Mouse (Mus musculus): Measurements from ENCODE around the gene Vamp8. TPM values are rescaled to one million over a fixed set of nuclear protein-coding genes. Genes with fewer than 3 reads are reported as not detected.

Gene Vamp8
- polyA plus RNA-seq, 1 experiment: 21.6 TPM

DNA sequence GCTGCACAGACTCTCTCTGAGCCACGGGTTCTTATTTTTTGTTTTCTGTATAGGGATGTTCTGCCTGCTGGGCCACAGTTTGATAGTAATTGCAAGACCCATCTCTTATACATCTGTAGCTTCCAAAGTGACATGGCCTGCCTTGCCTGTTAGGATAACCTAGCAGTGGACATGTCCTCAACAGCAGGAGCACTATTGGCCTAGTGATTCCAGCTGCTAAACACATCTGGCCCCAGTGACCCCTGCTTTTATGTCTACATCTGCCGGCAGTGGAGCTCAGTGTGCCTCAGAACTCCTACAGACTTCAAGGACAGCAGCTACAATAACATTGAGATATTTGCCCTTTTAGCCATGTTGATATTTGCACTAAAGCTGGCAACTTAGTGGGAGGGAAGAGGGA, 9.5 kb upstream of the Vamp8 start:
- DNase-seq (ENCODE audit: low read depth): peak; percentile 38
- TF ChIP-seq POLR2A (IDR thresholded peaks at IDR 0.05; ENCODE audit: borderline replicate concordance, extremely low read depth, insufficient read depth, insufficient read length, poor library complexity, severe bottlenecking): no peak
- no peak for TF ChIP-seq CTCF (IDR thresholded peaks at IDR 0.05; ENCODE audit: borderline replicate concordance, extremely low read depth, insufficient read depth, insufficient read length)

DNA sequence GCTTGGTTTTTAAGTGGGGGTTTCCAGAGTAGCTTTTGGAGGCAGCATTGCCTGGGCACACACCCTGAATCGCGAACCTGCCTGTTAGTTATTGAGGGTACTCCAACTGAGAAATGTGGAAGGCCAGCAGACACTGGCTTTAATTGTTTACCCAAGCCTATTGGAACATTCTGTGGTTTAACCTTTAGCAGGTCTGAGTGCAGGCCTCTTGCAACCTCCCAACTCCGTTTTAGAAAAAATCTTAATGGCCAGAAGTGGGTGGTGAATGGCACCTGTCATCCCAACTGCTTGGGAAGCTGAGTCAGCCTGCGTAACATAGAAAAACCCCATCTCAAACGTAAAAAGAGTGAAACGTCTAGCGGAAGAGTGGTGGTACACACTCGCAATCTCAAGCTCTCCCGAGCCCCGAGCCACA, 6.3 kb upstream of the Vamp8 start:
- DNase-seq (ENCODE audit: low read depth): no peak
- no peak for TF ChIP-seq POLR2A (IDR thresholded peaks at IDR 0.05; ENCODE audit: borderline replicate concordance, extremely low read depth, insufficient read depth, insufficient read length, poor library complexity, severe bottlenecking)
- no peak for TF ChIP-seq CTCF (IDR thresholded peaks at IDR 0.05; ENCODE audit: borderline replicate concordance, extremely low read depth, insufficient read depth, insufficient read length)

DNA sequence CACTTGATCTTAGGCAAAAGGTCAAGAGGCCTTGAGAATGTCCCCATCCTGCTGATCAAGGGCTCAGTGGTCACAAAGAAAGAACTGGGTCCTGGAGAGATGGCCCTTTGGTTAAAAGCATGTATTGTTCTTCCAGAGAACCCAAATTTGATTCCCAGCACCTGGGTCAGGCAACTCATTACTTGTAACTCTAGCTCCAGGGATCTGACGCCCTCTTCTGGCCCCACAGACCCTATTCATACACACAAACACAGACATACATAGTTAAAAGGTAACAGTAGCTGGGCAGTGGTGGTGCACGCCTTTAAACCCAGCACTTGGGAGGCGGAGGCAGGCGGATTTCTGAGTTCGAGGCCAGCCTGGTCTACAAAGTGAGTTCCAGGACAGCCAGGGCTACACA, 1.8 kb upstream of the Vamp8 start:
- no peak for TF ChIP-seq CTCF (IDR thresholded peaks at IDR 0.05; ENCODE audit: borderline replicate concordance, extremely low read depth, insufficient read depth, insufficient read length)
- no peak for TF ChIP-seq POLR2A (IDR thresholded peaks at IDR 0.05; ENCODE audit: borderline replicate concordance, extremely low read depth, insufficient read depth, insufficient read length, poor library complexity, severe bottlenecking)
- no peak for DNase-seq (ENCODE audit: low read depth)

DNA sequence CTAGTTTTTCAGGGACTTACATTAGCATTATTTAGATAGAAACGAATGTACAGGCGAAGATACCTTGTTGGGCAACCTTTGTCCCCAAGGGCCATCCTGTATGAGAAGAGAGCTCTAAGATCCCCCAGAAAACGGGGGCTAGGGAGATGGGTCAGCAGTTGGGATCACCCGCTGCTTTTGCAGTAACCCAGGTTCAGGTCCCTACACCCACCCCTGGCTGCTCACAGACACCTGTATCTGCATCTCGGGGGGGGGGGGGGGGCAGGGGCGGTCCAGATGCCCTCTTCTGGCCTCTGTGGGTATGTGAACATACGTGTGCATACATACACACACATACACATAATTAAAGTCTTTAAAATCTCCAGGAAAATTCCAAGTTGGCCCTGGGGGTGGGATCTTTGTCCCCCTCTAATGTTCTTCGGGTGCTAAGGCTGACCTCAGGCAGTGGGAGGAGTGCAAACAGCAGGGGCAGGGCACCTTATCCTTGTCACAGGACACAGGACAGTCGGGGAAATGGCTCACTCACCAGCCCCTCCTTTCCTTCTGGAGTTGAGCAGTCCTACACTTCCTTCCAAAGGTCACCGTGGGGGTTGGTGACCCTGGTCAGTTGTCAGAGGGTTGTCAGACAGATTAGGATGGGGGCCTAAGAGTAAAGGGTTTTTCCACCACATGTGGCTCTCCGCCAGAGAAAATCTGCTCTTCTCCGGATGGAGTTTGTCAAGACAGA, 455 bp upstream of the Vamp8 start:
- no peak for TF ChIP-seq CTCF (IDR thresholded peaks at IDR 0.05; ENCODE audit: borderline replicate concordance, extremely low read depth, insufficient read depth, insufficient read length)
- peak; percentile 20 for DNase-seq (ENCODE audit: low read depth)

DNA sequence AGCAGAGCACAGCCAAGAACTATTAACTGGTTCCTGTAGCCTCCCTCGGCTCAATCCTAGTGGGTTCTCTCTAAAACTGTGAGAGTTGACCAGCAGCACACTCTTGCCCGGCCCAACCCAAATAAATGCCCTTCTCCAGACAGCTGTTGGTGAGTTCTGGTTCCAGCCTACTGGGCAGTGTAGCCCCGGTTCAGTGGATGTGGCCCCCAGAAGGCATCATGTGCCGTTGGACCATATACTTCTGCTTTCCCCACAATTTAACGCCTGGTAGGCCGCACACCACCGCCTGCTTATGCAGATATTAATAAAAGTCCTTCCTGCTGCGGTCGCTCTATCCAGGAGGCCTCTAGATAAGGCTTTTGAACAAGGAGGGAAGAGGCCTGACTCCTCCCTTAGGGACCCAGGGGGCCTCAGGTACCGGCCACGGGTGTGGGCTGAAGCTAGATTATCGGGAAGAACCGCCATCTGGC, 997 bp downstream of the Vamp8 start:
- DNase-seq (ENCODE audit: low read depth): no peak
- TF ChIP-seq CTCF (IDR thresholded peaks at IDR 0.05; ENCODE audit: borderline replicate concordance, extremely low read depth, insufficient read depth, insufficient read length) (no peak), POLR2A (IDR thresholded peaks at IDR 0.05; ENCODE audit: borderline replicate concordance, extremely low read depth, insufficient read depth, insufficient read length, poor library complexity, severe bottlenecking) (no peak)

DNA sequence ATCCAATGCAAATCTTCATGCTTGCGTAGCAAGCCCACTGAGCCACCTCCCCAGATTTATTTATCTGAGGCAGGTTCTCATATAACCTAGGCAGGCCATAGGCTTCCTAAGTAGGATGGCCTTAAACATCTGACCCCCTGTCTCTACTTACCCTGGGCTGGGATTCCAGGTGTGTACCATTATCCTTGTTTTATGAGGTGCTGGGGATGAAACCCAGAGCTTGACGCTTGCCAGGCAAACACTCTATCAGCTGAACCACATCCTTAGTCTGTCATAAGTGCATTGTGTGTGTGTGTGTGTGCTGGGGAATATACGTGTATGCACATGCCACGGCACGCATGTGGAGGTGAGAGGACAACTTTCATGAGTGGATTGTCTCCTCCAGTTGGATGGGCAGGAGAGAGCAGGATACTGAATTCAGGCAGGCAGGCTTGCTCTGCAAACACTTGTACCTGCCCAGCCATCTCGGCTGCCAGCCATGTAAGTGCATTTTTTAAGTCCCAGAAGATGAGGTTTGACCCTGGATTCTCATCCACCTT, 1.6 kb downstream of the Vamp8 start:
- no peak for DNase-seq (ENCODE audit: low read depth)
- no peak for TF ChIP-seq CTCF (IDR thresholded peaks at IDR 0.05; ENCODE audit: borderline replicate concordance, extremely low read depth, insufficient read depth, insufficient read length)
- no peak for TF ChIP-seq POLR2A (IDR thresholded peaks at IDR 0.05; ENCODE audit: borderline replicate concordance, extremely low read depth, insufficient read depth, insufficient read length, poor library complexity, severe bottlenecking)

DNA sequence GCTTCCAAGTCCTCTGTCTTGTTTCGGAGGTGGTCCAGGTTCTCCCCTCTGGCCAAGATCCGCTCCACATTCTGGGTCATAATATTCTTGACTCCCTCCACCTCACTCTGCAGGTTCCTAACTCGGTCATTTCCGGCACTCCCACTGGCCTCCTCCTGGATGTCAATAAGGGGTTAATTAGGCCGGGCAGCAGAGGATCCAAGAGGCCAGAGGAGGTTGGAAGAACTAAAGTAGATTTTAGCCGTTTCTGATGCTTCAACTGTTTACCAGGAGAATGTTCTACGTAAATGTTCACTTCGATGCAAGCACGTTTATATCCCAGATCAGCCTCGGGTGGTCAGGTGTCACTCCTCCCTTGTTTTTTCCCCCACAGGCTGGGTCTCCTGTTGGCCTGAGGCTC, 2.2 kb downstream of the Vamp8 start:
- DNase-seq (ENCODE audit: low read depth): no peak
- TF ChIP-seq CTCF (IDR thresholded peaks at IDR 0.05; ENCODE audit: borderline replicate concordance, extremely low read depth, insufficient read depth, insufficient read length) (no peak), POLR2A (IDR thresholded peaks at IDR 0.05; ENCODE audit: borderline replicate concordance, extremely low read depth, insufficient read depth, insufficient read length, poor library complexity, severe bottlenecking) (no peak)

DNA sequence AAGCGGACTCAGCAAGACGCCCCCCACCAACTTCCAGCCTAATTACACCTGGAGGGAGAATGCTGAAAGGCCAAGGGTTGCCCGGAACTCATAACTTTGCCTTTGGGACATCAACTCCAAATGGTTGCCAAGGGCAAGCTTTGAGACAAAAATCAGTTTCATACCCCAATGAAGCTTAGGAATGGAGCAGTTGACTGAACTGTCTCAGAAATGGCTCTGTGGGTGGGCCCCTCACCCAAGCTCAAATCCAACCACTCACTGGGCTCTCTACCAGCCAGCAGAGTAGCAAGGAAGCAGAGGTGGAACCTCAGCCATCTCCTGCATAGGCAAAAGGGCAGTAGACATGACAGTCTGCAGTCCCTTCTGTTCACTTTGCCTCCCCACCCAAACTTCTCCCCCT, 2.7 kb downstream of the Vamp8 start:
- TF ChIP-seq CTCF (IDR thresholded peaks at IDR 0.05; ENCODE audit: borderline replicate concordance, extremely low read depth, insufficient read depth, insufficient read length): no peak
- no peak for TF ChIP-seq POLR2A (IDR thresholded peaks at IDR 0.05; ENCODE audit: borderline replicate concordance, extremely low read depth, insufficient read depth, insufficient read length, poor library complexity, severe bottlenecking)

DNA sequence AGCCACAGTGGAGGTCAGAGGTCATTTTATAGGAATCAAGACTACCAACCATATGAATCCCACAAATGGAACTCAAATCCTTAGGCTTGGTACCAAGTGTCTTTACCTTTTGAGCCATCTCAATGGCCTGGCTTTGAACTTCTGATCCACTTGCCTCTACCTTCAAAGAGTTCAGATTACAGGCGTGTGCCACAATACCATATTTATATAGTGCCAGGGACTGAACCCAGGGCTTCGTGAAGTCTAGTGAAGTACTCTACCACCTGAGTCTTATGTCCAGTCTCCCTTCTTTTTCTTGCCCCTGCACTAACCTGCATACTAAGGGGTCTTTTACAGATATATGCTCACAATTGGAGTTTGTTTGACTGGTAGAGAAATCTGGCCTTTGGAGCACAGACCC, 3.9 kb downstream of the Vamp8 start:
- no peak for DNase-seq (ENCODE audit: low read depth)
- TF ChIP-seq CTCF (IDR thresholded peaks at IDR 0.05; ENCODE audit: borderline replicate concordance, extremely low read depth, insufficient read depth, insufficient read length) (no peak), POLR2A (IDR thresholded peaks at IDR 0.05; ENCODE audit: borderline replicate concordance, extremely low read depth, insufficient read depth, insufficient read length, poor library complexity, severe bottlenecking) (no peak)

More for the DNA sequence above, 2.7 kb downstream of the Vamp8 start:
- DNase-seq (ENCODE audit: low read depth): no peak

DNA sequence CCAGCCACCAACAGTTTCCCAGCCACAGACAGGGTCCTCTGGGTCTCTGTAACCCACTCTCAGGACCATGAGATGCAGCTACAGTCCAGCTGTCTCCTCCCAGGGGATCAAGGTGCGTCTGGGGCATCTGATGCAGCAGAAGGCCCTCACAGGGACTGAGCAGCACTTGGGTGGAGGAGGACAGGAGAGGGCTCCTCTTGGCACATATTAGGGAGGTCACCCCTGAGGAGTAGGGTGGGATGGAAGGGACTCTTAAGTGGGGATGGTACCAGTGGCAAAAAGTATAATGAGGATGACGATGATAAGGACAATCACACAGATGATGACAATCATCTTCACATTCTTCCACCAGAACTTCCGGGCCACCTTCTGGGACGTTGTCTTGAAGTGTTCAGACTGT, 5.2 kb downstream of the Vamp8 start:
- no peak for DNase-seq (ENCODE audit: low read depth)
- no peak for TF ChIP-seq CTCF (IDR thresholded peaks at IDR 0.05; ENCODE audit: borderline replicate concordance, extremely low read depth, insufficient read depth, insufficient read length)
- TF ChIP-seq POLR2A (IDR thresholded peaks at IDR 0.05; ENCODE audit: borderline replicate concordance, extremely low read depth, insufficient read depth, insufficient read length, poor library complexity, severe bottlenecking): no peak

DNA sequence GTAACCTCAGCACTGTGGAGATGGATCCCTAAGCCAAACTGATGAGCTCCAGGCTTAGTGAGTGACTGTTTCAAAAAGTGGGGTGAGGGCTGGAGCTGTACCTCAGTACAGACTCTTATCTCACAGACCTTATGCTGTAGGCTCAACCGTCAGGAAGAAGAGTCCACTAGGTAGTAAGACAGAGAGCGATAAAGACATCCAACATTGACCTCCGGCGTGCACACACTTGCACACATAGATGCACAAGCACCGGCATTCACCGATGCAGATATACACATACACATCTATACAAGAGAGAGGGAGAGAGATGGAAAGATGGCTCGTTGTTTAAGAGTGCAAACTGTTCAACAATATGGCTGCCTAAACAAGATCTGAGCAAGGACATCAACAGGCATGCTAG, 6.6 kb downstream of the Vamp8 start:
- TF ChIP-seq POLR2A (IDR thresholded peaks at IDR 0.05; ENCODE audit: borderline replicate concordance, extremely low read depth, insufficient read depth, insufficient read length, poor library complexity, severe bottlenecking): no peak
- TF ChIP-seq CTCF (IDR thresholded peaks at IDR 0.05; ENCODE audit: borderline replicate concordance, extremely low read depth, insufficient read depth, insufficient read length): no peak
- DNase-seq (ENCODE audit: low read depth): no peak

DNA sequence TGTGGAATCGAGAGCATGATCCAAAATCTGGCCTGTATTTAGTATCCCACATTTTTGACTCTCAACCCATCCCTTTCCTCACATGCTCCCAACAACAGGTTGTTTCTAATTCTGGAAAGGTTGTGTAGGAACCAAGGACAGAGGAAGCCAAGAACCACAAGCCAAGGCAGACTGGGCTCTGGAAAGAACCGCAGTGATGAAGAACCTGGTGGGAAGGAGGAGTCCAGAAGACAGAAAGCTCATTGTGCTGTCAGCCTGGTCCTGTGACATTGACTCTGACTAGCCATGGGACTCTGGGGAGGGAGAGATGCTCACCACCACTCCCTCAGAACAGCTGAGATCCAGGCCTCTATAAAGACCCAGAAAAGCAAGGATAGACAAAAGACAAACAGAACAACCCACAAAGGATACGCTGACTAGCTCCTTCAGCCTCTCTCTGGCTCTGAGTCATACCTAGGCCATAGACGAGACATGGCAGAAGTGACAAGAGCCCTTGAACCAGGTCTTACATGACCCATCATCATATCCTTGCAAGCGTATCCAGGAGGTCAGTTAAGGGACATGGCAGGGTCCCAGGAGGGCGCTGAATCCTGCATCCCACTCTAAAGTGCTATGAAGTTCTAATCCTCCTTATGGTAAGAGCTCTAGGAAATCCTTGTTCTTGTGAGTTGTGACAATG, 7.2 kb downstream of the Vamp8 start:
- TF ChIP-seq CTCF (IDR thresholded peaks at IDR 0.05; ENCODE audit: borderline replicate concordance, extremely low read depth, insufficient read depth, insufficient read length) (no peak), POLR2A (IDR thresholded peaks at IDR 0.05; ENCODE audit: borderline replicate concordance, extremely low read depth, insufficient read depth, insufficient read length, poor library complexity, severe bottlenecking) (no peak)
- no peak for DNase-seq (ENCODE audit: low read depth)

All from brain, embryonic 14.5 days (tissue).